Mouse (Mus musculus) C2C12 (cell line): ENCODE data around the gene Lypla2. TPM values are rescaled to one million over a fixed set of nuclear protein-coding genes. Genes with fewer than 3 reads are reported as not detected.

ENCODE experiments used
- H3K27me3 ChIP-seq: one replicate; pipeline ENCODE4 v1.6.1; 2011; ENCODE audit not compliant: control insufficient read depth, insufficient read depth, insufficient read length
- H3K36me3 ChIP-seq: one replicate; pipeline ENCODE4 v1.6.1; 2011; ENCODE audit not compliant: control insufficient read depth, insufficient read depth
- H3K4me3 ChIP-seq: one replicate; pipeline ENCODE4 v1.5.1; 2011; ENCODE audit warnings: mild to moderate bottlenecking, control low read depth; ENCODE audit not compliant: poor library complexity, insufficient read depth, severe bottlenecking
- H3K79me2 ChIP-seq: one replicate; pipeline ENCODE4 v1.6.1; 2011; ENCODE audit not compliant: control insufficient read depth, insufficient read depth
- H3K79me3 ChIP-seq: one replicate; pipeline ENCODE4 v1.6.1; 2011; ENCODE audit warnings: low read depth, control low read depth
- H3ac ChIP-seq: one replicate; pipeline ENCODE3; 2011; ENCODE audit warnings: low read depth; ENCODE audit not compliant: control insufficient read depth, insufficient read length
- CEBPB ChIP-seq: IDR thresholded peaks from one replicate; pipeline ENCODE4 v1.6.1; 2011; ENCODE audit warnings: low read depth, mild to moderate bottlenecking, control low read depth, moderate library complexity
- CTCF ChIP-seq: IDR thresholded peaks from one replicate; pipeline ENCODE4 v1.5.1; 2011; ENCODE audit not compliant: control insufficient read depth, insufficient read depth, insufficient read length
- FOSL1 ChIP-seq: IDR thresholded peaks from one replicate; pipeline ENCODE4 v1.8.0; 2011; ENCODE audit warnings: mild to moderate bottlenecking, low read length; ENCODE audit not compliant: poor library complexity, insufficient read depth, severe bottlenecking
- MAX ChIP-seq: IDR thresholded peaks from one replicate; pipeline ENCODE4 v1.6.1; 2011; ENCODE audit warnings: mild to moderate bottlenecking, control low read depth
- MYOD1 ChIP-seq: IDR thresholded peaks from one replicate; pipeline ENCODE4 v1.6.1; 2011; ENCODE audit warnings: low read depth; ENCODE audit not compliant: control insufficient read depth, insufficient read length
- MYOG ChIP-seq: IDR thresholded peaks from one replicate; pipeline ENCODE4 v1.6.1; 2011; ENCODE audit not compliant: control insufficient read depth, insufficient read length; ENCODE audit errors: extremely low read depth
- USF1 ChIP-seq: IDR thresholded peaks from one replicate; pipeline ENCODE4 v1.6.1; 2011; ENCODE audit warnings: low read depth, mild to moderate bottlenecking, control low read depth, moderate library complexity
- long read RNA-seq, 2 experiments: library from polyadenylated mRNA; unstranded; transcript quantifications; one replicate each; pipeline ENCODE4 v2.0.0; 2019 to 2020
- polyA plus RNA-seq: library from polyadenylated mRNA; unstranded; fragments of >200 nt; fragmentation: generic; extraction: Trizol; gene quantifications from one replicate; pipeline ENCODE4 v1.2.1, GENCODE M21; 2012; ENCODE audit warnings: missing spikeins

The Lypla2 gene
- polyA plus RNA-seq = 70.1 TPM
- long read RNA-seq, experiment 1, transcript Lypla2-201 (10 exons, 1,626 nt) = major isoform, 30 of 41 reads
- long read RNA-seq, experiment 1, partial matches to known transcripts = 0 of 41 reads
- long read RNA-seq, experiment 1, other reads (novel, unspliced or antisense) = 11 of 41 reads
- long read RNA-seq, experiment 2, transcript Lypla2-201 (10 exons, 1,626 nt) = major isoform, 103 of 128 reads
- long read RNA-seq, experiment 2, partial matches to known transcripts = 8 of 128 reads
- long read RNA-seq, experiment 2, other reads (novel, unspliced or antisense) = 14 of 128 reads

DNA sequence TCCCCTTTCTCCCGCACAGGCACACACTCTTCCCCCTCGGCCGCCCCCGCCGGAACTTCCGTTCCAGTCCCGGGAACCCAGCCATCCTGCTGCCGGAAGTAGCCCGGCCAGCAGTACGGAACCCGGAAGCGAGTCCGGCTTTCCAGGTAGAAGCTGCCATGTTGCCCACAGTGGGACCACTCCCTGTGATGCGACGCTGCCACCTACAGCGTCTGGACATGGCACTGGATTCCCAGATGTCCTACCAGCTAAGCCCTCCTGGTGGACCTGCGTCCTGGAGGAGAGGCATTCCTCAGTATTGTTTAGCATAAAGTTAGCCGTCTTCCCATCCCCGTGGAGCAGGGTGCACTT, at the start of gene Lypla2:
Gene Lypla2, minus strand, starts transcription at position 71 of the 351 bp plus-strand sequence.
- peak within 1 kb of the TSS; percentile 80 for H3K4me3 ChIP-seq
- peaks cover 66% of the 10 kb centered on the region for H3K36me3 ChIP-seq
- no peaks in the 10 kb centered on the region for H3K27me3 ChIP-seq
- H3K79me3 ChIP-seq = peaks cover 11% of the 10 kb centered on the region
- TF ChIP-seq MAX (peak; percentile 27), USF1 (no peak), CEBPB (no peak), MYOD1 (no peak)
- H3K79me2 ChIP-seq = peaks cover 23% of the 10 kb centered on the region
- H3ac ChIP-seq = peak within 1 kb of the TSS; percentile 96

DNA sequence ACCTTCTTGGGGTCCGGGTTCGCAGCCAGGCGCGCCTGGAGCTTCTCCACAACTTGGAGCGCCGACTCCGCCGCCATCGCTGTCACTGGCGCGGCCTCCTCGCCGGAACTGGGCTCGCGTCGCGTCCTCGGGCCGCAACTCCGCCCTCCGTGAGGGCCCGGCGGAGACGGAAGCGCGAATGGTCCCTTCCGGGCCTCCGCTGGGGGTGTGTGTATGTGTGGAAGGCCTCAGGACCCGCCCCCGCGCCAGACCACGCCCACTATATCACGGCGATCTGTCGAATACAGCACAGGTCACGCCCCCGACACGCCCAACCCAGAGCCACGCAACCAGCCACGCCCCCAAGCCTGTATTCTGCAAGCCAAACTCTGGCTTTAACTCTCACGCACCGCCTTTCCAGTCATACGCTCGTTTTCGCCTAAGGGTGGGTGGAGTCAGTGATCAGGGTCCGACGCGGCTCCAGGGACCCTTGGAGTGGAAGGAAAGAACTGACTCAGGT, 49.2 kb upstream of the Lypla2 start, which contains the start of gene Eloa:
Gene Eloa, minus strand, starts transcription at position 215 of the 499 bp plus-strand sequence.
- peak; percentile 70 for TF ChIP-seq MAX
- no peak for TF ChIP-seq USF1
- TF ChIP-seq FOSL1 = no peak
- H3K79me3 ChIP-seq = peaks cover 40% of the 10 kb centered on the region
- peaks cover 47% of the 10 kb centered on the region for H3K79me2 ChIP-seq
- peak within 1 kb of the TSS; percentile 91 for H3ac ChIP-seq
- H3K27me3 ChIP-seq = no peaks in the 10 kb centered on the region
- peak within 1 kb of the TSS; percentile 83 for H3K4me3 ChIP-seq
- H3K36me3 ChIP-seq = no peaks in the 10 kb centered on the region

DNA sequence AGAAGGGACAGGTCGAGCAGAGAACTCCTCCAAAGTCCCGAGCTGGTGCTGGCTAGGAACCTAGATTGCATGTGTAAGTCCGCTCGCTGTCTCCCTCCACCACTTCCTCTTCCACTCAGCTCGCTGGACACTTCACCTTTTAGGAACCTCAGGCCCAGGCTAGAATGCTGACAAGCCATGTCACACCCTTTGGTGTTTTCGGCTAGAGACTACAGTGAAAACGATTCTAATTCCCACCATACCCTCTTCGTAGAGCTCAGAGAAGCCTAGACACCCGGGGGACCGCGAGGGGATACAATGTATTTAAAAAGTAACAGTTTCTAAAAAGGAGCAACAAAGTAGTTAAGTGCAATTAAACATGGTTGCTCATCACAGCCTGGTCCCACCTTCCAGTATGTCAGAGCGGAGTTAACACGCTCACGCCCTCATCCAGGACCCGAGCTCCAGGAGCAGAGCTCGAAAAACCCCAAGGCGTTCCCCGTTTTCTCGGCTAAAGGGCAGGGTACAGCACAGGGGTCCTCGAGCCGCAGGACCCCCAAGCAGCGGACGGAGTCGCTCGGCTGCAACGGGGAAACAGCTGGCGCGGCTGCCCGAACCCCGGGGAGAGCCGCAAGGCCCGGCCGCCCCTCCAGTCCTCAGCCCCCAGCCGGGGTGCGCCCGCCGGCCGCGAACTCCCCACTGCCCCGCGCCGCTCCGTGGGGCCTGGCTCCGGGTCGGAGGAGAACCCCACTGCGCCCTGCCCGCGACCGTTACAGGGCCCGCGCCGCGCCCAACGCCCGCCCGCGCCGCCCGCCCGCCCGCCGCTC, 48.5 kb upstream of the Lypla2 start:
- peak overlapping the region; percentile 91 for H3ac ChIP-seq
- no peaks in the 10 kb centered on the region for H3K27me3 ChIP-seq
- no peaks in the 10 kb centered on the region for H3K36me3 ChIP-seq
- TF ChIP-seq MYOD1 (no peak), MAX (no peak), MYOG (no peak), FOSL1 (no peak)
- peaks cover 46% of the 10 kb centered on the region for H3K79me3 ChIP-seq
- peak overlapping the region; percentile 83 for H3K4me3 ChIP-seq
- peaks cover 53% of the 10 kb centered on the region for H3K79me2 ChIP-seq

DNA sequence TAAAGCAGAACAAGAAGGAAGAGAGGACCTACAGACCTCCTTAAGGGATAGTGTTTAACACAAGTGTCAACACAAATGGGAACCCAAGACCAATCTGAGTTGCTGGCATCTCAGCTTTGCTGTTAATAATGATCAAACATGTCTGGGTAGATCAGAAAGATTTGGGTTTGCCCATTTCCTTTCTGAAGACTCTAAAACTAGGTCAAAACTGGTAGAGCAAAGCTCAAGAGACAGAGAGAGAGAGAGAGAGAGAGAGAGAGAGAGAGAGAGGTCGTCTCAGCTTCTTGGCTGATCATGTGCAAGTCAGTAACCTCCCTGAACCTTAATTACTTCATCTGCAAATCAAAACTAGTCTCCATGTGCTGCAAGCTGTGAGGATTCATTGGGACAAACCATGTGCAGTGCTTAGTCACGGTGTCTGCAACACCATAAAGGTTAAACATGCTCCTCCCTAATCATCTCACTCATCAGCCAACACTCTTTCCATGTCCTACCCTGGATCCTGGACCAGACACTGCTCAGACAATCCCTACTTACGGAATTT, 43.7 kb upstream of the Lypla2 start:
- peaks cover 66% of the 10 kb centered on the region for H3K79me3 ChIP-seq
- no peaks in the 10 kb centered on the region for H3K27me3 ChIP-seq
- no peak for TF ChIP-seq MYOG
- TF ChIP-seq CTCF = no peak
- TF ChIP-seq USF1 = no peak
- no peak for TF ChIP-seq CEBPB
- no peak for TF ChIP-seq FOSL1
- TF ChIP-seq MAX = no peak
- TF ChIP-seq MYOD1 = no peak
- peaks cover 25% of the 10 kb centered on the region for H3K36me3 ChIP-seq
- no peak overlapping the region for H3ac ChIP-seq
- peaks cover 72% of the 10 kb centered on the region for H3K79me2 ChIP-seq
- no peak overlapping the region for H3K4me3 ChIP-seq

DNA sequence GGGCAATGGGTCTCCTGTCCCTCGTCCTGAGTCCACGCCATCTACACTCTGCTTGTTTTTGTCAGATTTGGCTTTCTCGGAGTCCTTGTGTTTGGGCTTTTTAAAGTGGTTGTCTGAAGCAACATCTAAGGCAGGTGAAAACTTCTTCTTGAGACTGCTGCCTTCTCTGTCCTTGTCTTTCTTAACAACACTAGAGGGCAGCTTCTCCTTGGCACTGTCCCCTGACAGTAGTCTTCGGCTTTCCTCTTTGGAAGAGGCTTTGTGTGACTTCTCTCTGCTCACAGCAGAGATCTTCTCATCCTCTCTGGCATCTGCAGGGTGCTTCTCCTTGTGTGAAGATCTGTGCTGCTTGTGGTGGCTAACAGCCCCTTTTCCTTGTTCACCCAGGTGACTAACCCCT, 38.2 kb upstream of the Lypla2 start:
- no peaks in the 10 kb centered on the region for H3K27me3 ChIP-seq
- H3K79me3 ChIP-seq = peaks cover 16% of the 10 kb centered on the region
- H3K36me3 ChIP-seq = peaks cover 74% of the 10 kb centered on the region
- TF ChIP-seq CEBPB (no peak), FOSL1 (no peak), USF1 (no peak), MYOG (no peak), MYOD1 (no peak), MAX (no peak), CTCF (no peak)
- H3K4me3 ChIP-seq = no peak overlapping the region
- no peak overlapping the region for H3ac ChIP-seq
- peaks cover 16% of the 10 kb centered on the region for H3K79me2 ChIP-seq
